Mouse (Mus musculus): ENCODE results near the gene Clmn. TPM values are rescaled to one million over a fixed set of nuclear protein-coding genes. Genes with fewer than 3 reads are reported as not detected.

Gene Clmn
- polyA plus RNA-seq, 1 experiment from 2014 or later = 2.0 TPM

- Histone ChIP-seq H3K4me1 (peaks cover 13% of the 10 kb centered on the region), H3K4me3 (no peak overlapping the region), H3K36me3 (peaks cover 16% of the 10 kb centered on the region; the same call in 1 of the 2 replicates), H3K27ac (no peak overlapping the region), H3K27me3 (replicated peaks) (no peaks in the 10 kb centered on the region), H3K9ac (no peak overlapping the region), H3K9me3 (peaks cover 21% of the 10 kb centered on the region), H3K4me2 (replicated peaks) (no peak overlapping the region)
- ATAC-seq (ENCODE audit: low FRiP score, low read depth) = no peak
- 46% methylated on average over 9 of the region's 9 CpGs for WGBS
Observed at GRCm38 (mm10) chr12:104801494-104802260, 63.2 kb downstream of the Clmn start.

GRCm38 (mm10) chr12:104799365-104799764 is 65.5 kb downstream of the Clmn start:
- H3K9ac ChIP-seq = no peak overlapping the region
- H3K27me3 ChIP-seq (replicated peaks) = no peaks in the 10 kb centered on the region
- no peak overlapping the region for H3K4me3 ChIP-seq
- WGBS = 90% methylated on average over 3 of the region's 3 CpGs
- peaks cover 16% of the 10 kb centered on the region; the same call in 1 of the 2 replicates for H3K36me3 ChIP-seq
- H3K4me1 ChIP-seq = peaks cover 15% of the 10 kb centered on the region
- H3K4me2 ChIP-seq (replicated peaks) = no peak overlapping the region
- no peak for ATAC-seq (ENCODE audit: low FRiP score, low read depth)
- no peak overlapping the region for H3K27ac ChIP-seq
- peaks cover 21% of the 10 kb centered on the region for H3K9me3 ChIP-seq

GRCm38 (mm10) chr12:104797905-104798304 is 67.0 kb downstream of the Clmn start:
- H3K4me3 ChIP-seq = no peak overlapping the region
- peaks cover 16% of the 10 kb centered on the region; the same call in 1 of the 2 replicates for H3K36me3 ChIP-seq
- ATAC-seq (ENCODE audit: low FRiP score, low read depth) = no peak
- H3K27me3 ChIP-seq (replicated peaks) = no peaks in the 10 kb centered on the region
- no peak overlapping the region for H3K4me2 ChIP-seq (replicated peaks)
- 94% methylated on average over 6 of the region's 6 CpGs for WGBS
- peaks cover 21% of the 10 kb centered on the region for H3K9me3 ChIP-seq
- no peak overlapping the region for H3K9ac ChIP-seq
- peaks cover 15% of the 10 kb centered on the region for H3K4me1 ChIP-seq
- H3K27ac ChIP-seq = no peak overlapping the region

- no peak overlapping the region for H3K27ac ChIP-seq
- no peaks in the 10 kb centered on the region for H3K27me3 ChIP-seq (replicated peaks)
- no peak overlapping the region for H3K4me3 ChIP-seq
- WGBS = 91% methylated on average over 11 of the region's 11 CpGs
- H3K9me3 ChIP-seq = peaks cover 21% of the 10 kb centered on the region
- H3K36me3 ChIP-seq = peaks cover 16% of the 10 kb centered on the region; the same call in 1 of the 2 replicates
- no peak overlapping the region for H3K4me2 ChIP-seq (replicated peaks)
- ATAC-seq (ENCODE audit: low FRiP score, low read depth) = no peak
- H3K4me1 ChIP-seq = 0 out of 2 replicates have a peak, but pooled peaks cover 7% of the 10 kb centered on the region
- no peak overlapping the region for H3K9ac ChIP-seq
Observed at GRCm38 (mm10) chr12:104796635-104797378, 68.1 kb downstream of the Clmn start.

GRCm38 (mm10) chr12:104794957-104795356 is 69.9 kb downstream of the Clmn start:
- Histone ChIP-seq H3K9ac (no peak overlapping the region), H3K36me3 (peaks cover 15% of the 10 kb centered on the region; the same call in 1 of the 2 replicates), H3K9me3 (peaks cover 21% of the 10 kb centered on the region), H3K4me1 (0 out of 2 replicates have a peak, but pooled peaks cover 6% of the 10 kb centered on the region), H3K27me3 (replicated peaks) (no peaks in the 10 kb centered on the region), H3K27ac (no peak overlapping the region), H3K4me2 (replicated peaks) (no peak overlapping the region), H3K4me3 (no peak overlapping the region)
- no peak for ATAC-seq (ENCODE audit: low FRiP score, low read depth)
- 52% methylated on average over 5 of the region's 5 CpGs for WGBS

- Histone ChIP-seq H3K4me3 (no peak overlapping the region), H3K4me1 (0 out of 2 replicates have a peak, but pooled peaks cover 6% of the 10 kb centered on the region), H3K27ac (no peak overlapping the region), H3K9me3 (peaks cover 9% of the 10 kb centered on the region), H3K27me3 (replicated peaks) (no peaks in the 10 kb centered on the region), H3K4me2 (replicated peaks) (no peak overlapping the region), H3K9ac (no peak overlapping the region), H3K36me3 (peaks cover 5% of the 10 kb centered on the region; the same call in 1 of the 2 replicates)
- no peak for ATAC-seq (ENCODE audit: low FRiP score, low read depth)
- WGBS = 49% methylated on average over 12 of the region's 12 CpGs
Observed at GRCm38 (mm10) chr12:104793486-104793885, 71.4 kb downstream of the Clmn start.

- H3K4me3 ChIP-seq = no peak overlapping the region
- no peak for ATAC-seq (ENCODE audit: low FRiP score, low read depth)
Observed at GRCm38 (mm10) chr12:104777603-104778002, 87.3 kb downstream of the Clmn start.

GRCm38 (mm10) chr12:104771941-104772340 is 92.9 kb downstream of the Clmn start:
- Histone ChIP-seq H3K4me1 (peaks cover 17% of the 10 kb centered on the region), H3K27ac (no peak overlapping the region), H3K4me2 (replicated peaks) (no peak overlapping the region), H3K9ac (no peak overlapping the region), H3K36me3 (no peaks in the 10 kb centered on the region; the same call in 1 of the 2 replicates), H3K27me3 (replicated peaks) (no peaks in the 10 kb centered on the region), H3K4me3 (no peak overlapping the region), H3K9me3 (no peaks in the 10 kb centered on the region)
- 89% methylated on average over 2 of the region's 2 CpGs for WGBS
- ATAC-seq (ENCODE audit: low FRiP score, low read depth) = no peak

More at GRCm38 (mm10) chr12:104777603-104778002, 87.3 kb downstream of the Clmn start:
- WGBS = 92% methylated on average over 1 of the region's 1 CpGs
- Histone ChIP-seq H3K27ac (no peak overlapping the region), H3K9ac (no peak overlapping the region), H3K27me3 (replicated peaks) (no peaks in the 10 kb centered on the region), H3K9me3 (no peaks in the 10 kb centered on the region), H3K36me3 (peaks cover 12% of the 10 kb centered on the region; the same call in 1 of the 2 replicates), H3K4me2 (replicated peaks) (no peak overlapping the region), H3K4me1 (no peaks in the 10 kb centered on the region; the same call in 1 of the 2 replicates)

- Histone ChIP-seq H3K27ac (no peak overlapping the region), H3K4me1 (peaks cover 17% of the 10 kb centered on the region), H3K9me3 (no peaks in the 10 kb centered on the region), H3K9ac (no peak overlapping the region), H3K27me3 (replicated peaks) (no peaks in the 10 kb centered on the region), H3K36me3 (no peaks in the 10 kb centered on the region), H3K4me2 (replicated peaks) (no peak overlapping the region), H3K4me3 (no peak overlapping the region)
- WGBS = 28% methylated on average over 10 of the region's 10 CpGs
- ATAC-seq (ENCODE audit: low FRiP score, low read depth) = no peak
Observed at GRCm38 (mm10) chr12:104769201-104769785, 95.6 kb downstream of the Clmn start.

- Histone ChIP-seq H3K27ac (no peak overlapping the region), H3K4me1 (peaks cover 22% of the 10 kb centered on the region), H3K27me3 (replicated peaks) (no peaks in the 10 kb centered on the region), H3K9me3 (no peaks in the 10 kb centered on the region), H3K4me2 (replicated peaks) (no peak overlapping the region), H3K9ac (no peak overlapping the region), H3K4me3 (no peak overlapping the region), H3K36me3 (no peaks in the 10 kb centered on the region)
- 89% methylated on average over 4 of the region's 4 CpGs for WGBS
- no peak for ATAC-seq (ENCODE audit: low FRiP score, low read depth)
Observed at GRCm38 (mm10) chr12:104767183-104767582, 97.7 kb downstream of the Clmn start.

- ATAC-seq (ENCODE audit: low FRiP score, low read depth) = no peak
- Histone ChIP-seq H3K27me3 (replicated peaks) (no peaks in the 10 kb centered on the region), H3K9me3 (no peaks in the 10 kb centered on the region), H3K36me3 (no peaks in the 10 kb centered on the region), H3K4me2 (replicated peaks) (no peak overlapping the region), H3K27ac (no peak overlapping the region), H3K4me1 (peaks cover 22% of the 10 kb centered on the region), H3K4me3 (no peak overlapping the region), H3K9ac (no peak overlapping the region)
- 92% methylated on average over 7 of the region's 7 CpGs for WGBS
Observed at GRCm38 (mm10) chr12:104765761-104766160, 99.1 kb downstream of the Clmn start.

GRCm38 (mm10) chr12:104765116-104765515 is 99.8 kb downstream of the Clmn start:
- no peak overlapping the region for H3K4me3 ChIP-seq
- no peaks in the 10 kb centered on the region for H3K27me3 ChIP-seq (replicated peaks)
- no peaks in the 10 kb centered on the region for H3K9me3 ChIP-seq
- 84% methylated on average over 5 of the region's 5 CpGs for WGBS
- H3K4me2 ChIP-seq (replicated peaks) = no peak overlapping the region
- H3K9ac ChIP-seq = no peak overlapping the region
- H3K4me1 ChIP-seq = peaks cover 22% of the 10 kb centered on the region
- no peak for ATAC-seq (ENCODE audit: low FRiP score, low read depth)
- no peaks in the 10 kb centered on the region for H3K36me3 ChIP-seq
- H3K27ac ChIP-seq = no peak overlapping the region

Data from neural tube, embryonic 12.5 days (tissue).